Mouse (Mus musculus): ENCODE measurements around the gene 4930568D16Rik.

Gene 4930568D16Rik

DNA sequence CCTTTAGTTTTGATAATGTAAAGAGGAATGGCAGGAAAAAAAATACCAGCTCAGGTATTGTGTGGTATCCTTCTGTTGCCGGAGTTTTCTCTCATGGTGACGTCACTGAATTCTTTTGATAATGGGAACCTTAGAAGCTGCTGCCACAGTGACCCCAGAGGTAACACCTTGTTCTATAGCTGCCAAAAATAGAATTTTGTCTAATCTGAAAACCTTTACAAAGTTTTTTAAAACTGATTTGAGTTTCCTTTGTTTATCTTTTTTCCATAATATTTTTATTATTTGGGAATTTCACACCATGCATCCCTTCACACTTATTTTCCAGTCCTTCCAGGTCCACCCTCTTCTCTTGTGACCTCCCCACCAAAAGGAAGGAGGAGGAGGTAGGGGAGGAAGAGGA, at the start of gene 4930568D16Rik:
4930568D16Rik (minus strand) TSS at position 101 of the 400 bp plus-strand sequence.
- no peak for DNase-seq

- DNase-seq = no peak
Measured at GRCm38 (mm10) chr2:35417231-35417630, 49.7 kb upstream of the 4930568D16Rik start.

DNA sequence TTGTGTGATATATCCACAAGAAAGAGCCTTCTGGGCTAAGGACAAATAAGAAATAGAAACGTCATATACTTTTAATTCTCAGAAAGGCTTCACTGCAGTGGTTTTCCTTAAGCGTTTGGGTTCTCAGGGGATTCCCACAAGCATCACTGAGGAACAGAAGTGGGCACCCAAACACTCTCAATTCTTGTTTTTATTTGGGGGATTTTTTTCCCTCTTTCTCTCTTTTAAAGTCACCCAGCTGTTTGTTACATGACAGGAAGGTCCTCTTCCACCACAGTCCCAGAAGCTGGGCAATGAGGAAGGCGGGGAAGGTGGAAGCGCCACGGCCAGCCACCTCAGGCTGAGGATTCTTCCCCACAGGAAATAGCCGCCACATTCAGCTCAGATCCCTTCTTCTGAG, 48.9 kb upstream of the 4930568D16Rik start:
- no peak for DNase-seq

DNA sequence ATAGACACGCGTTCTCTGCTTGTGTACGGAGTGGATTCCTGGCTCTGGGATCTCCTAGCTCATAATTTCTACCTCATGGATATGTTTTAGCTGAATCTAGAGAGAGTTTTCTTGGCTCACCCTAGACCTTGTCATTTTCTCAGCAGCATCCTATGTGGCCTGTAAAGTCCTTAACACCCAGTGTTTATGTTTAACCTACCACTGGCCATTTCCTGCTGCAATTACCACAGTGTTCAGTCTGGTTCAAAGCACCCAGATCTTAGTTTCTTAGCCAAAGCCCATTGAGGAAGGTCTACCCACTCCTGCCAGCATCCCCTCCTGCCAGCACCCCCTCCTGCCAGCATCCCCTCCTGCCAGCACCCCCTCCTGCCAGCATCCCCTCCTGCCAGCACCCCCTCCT, 45.3 kb upstream of the 4930568D16Rik start:
- DNase-seq = no peak

- no peak for DNase-seq
Measured at GRCm38 (mm10) chr2:35412246-35412645, 44.7 kb upstream of the 4930568D16Rik start.

DNA sequence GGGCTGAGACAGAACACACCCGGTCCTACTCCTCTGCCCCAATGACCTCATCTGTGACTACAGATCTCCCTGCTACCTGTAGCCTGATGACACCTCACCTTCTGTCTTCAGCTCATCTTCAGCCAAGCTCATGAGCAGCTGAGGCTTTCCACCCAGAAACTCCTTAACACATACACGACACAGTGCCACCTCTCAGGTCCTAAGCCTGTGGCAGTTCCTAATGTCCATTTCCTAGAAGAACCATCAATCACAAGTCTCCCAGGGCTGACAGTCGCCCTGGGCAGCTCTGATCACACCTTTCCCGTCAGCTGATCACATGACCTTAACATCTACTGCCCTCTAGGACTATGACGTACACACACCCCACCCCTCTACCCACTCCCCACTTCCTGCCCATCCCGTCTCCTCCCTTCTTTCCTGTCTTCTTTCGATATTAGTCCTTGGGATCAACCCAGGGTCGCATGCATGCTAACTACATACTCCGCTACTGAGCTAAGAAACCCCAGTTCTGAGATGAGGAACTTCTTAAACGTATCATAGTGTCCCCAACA, 44.2 kb upstream of the 4930568D16Rik start:
- DNase-seq = no peak

DNA sequence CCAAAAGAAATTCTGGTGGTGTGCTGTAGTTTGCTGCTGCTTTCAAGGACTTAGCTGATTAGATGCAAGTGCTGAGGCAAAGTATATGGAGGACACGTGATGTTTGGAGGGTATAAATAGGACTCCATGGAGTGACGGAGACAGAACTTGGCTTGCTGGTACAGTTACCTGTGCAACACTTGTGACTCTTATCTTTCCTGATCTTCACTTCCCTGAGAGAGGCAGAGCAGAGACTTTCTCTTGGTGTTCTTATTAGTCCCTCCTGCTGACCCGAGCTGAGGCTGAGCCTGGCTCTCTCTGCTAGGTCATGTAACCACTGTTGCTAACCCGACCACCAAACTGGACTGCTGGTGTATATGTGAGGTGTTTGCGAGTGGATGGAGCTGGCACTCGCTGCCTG, 41.9 kb upstream of the 4930568D16Rik start:
- no peak for DNase-seq

DNA sequence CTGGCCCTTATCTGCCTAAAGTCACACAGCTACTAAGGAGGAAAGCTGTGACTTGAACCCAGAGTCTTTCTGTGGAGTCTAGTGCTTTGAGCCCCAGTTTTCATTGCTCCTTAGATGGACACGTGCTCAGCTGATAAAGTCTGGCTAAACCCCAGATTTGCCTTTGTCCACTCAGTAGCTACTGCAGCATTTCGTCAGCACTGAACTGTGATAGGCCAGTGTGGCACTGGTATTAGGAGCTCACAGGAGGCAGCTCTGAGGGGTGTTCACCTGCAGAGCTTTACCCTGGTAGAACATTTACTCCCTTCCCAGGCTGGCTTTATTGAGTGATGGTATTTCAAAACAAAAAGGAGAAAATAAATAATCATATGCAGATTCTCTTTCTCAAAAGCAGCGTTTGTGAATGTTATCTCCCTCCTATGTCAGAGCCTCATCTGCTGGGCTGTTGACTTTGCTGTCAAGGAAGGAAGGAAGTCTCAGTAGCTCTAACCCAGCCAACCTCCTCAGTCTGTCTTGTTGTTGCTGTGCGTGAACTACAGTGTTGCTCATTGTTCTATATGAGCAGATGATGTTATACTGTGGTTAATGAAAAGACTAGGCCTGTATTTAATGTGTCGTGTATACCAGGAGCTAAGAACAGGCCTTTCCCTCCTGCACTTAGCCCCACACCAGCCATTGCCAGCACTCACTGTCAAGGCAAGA, 41.0 kb upstream of the 4930568D16Rik start:
- no peak for DNase-seq

DNA sequence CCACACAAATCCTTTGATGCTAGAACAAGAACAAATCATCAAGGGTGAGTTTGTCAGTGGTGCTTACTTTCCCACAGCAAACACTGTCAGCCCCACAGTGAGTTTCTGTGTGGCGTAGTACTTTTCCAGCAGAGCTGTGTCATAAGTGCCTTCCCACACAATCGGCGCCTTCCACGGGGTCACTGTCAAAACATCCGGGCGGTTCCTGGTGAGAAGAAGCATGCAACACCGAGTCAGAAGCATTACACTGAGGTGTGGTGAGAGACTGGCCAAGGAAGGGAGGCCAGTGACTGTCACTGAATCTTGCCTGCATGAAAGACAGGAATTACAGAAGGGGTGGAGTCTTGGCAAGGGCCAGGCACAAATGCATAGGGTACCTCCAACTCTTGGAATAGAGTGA, 40.3 kb upstream of the 4930568D16Rik start:
- DNase-seq = no peak

GRCm38 (mm10) chr2:35407266-35407665, 39.7 kb upstream of the 4930568D16Rik start:
- DNase-seq = no peak

GRCm38 (mm10) chr2:35406611-35407010, 39.1 kb upstream of the 4930568D16Rik start:
- DNase-seq = no peak

DNA sequence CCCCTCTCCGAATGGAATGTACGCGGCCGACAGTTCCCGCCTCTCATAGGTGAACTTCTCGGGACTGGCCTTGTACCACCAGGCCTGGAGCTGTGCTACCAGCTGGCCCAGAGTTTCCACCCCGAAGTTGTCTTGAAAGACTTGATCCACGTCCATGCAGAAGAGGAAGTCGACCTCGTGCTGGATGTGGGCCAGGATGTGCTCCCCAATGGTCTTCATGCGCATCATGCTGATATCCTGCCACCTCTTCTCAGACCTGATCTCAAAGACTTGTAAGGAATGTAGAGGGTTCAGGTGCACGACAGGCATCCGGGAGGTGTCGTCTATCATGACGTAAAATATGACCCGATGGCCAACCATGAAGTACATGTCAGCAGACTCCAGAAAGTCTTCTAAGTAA, 34.9 kb upstream of the 4930568D16Rik start:
- DNase-seq = no peak

DNA sequence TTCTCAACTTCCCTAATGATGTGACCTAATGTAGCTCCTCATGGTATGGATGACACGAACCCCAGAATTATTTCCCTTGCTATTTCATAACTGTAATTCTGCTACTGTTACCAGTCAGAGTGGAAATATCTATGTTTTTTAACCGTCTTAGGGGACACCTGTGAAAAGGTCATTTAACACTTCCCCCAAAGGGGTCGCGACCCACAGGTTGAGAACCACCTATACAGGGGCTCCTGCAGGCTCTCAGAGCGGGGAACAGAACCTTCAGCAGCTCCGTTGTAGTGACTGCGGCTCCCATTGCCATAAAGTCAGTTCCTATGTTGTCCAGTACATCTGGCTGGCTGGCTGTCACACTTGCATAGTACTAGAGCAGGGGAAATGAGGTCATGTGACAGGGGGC, 33.2 kb upstream of the 4930568D16Rik start:
- DNase-seq = no peak

DNA sequence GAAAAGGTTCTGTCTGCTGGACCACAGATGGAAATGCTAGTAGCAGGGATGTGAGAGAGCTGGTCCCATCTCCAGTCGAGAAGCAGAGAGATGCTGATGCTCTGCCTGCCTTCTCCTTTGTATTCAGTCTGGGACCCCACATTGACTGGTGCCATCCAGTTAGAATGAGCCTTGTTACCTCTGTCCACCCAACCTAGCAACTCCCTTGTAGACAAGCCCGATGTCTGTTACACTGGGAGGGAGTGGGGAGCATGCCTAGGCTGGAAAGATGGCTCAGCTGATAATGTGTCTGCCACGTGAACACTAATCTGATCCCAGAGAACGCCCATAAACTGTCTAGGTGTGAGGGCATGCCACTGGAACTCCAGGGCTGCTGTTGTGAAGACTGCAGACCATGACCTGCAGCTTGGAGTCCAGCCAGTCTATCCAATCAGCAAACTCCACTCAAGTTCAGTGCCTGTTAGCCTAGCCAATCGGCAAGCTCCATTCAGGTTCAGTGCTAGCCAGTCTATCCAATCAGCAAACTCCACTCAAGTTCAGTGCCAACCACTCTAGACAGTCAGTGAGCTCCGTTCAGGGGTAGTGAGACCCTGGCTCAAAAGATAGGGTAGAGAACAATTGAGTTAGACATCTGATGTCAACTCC, 30.8 kb upstream of the 4930568D16Rik start:
- no peak for DNase-seq

- DNase-seq = peak; percentile 42 to 63
Measured at GRCm38 (mm10) chr2:35397590-35398173, 30.2 kb upstream of the 4930568D16Rik start.

DNA sequence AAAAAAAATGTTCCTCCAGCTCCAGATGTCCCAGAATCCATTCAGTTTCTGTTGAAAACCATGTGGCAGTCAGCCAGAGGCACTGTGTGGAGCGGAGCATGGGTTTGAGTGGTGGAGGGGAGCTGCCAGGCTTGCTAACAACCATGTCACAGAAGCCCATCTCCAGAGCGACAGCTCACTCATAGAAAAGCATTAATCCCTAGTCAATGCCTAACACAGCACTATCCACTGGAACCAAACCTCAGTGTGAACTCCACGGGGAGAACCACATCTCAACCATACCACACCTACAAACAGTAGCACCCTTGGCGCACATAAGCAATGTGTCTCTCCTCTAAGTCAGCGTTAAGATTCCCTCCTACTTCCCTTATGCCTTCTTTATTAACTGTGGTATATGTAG, 29.6 kb upstream of the 4930568D16Rik start, which contains the start of gene 4930402F06Rik:
4930402F06Rik (minus strand) TSS at position 80 of the 400 bp plus-strand sequence.
- DNase-seq = no peak

DNA sequence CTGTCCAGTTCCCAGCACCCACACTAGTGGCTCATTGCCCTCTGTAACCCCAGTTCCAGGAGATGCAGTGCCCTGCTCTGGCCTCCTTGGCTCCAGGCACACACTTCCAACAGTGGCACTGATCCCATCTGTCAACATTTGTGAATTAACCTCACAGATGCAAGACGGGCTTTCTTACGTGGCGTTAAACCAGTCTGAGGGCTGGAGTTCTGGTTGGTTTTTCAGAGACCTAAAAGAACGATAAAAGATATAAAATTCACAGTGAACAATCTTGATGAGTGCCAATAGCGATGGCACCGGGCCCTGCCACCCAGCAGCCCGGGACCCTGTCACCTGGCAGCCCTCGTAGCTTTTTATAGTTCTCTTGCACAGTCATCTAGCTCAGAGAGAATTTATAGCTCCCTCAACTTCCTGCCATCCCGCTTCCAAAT, 17.9 kb upstream of the 4930568D16Rik start:
- no peak for DNase-seq

DNA sequence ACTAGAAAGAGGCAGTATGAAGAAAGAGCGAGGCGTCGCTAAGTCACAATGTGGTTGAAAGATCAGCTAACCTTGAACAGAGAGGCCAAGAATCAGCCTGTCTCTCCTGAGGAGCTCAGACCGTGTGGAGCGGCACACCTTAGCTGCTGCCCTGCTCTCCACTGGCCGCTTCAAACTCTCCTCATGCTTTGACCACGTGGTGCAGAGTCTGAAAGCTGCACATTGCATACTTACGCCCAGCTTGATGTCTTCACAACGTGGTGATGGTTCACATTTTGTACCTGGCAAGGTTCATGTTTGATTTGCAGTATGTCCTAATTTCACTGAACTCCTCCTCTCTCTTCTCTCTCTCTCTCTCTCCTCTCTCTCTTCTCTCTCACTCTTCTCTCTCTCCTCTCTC, 11.8 kb upstream of the 4930568D16Rik start:
- no peak for DNase-seq

GRCm38 (mm10) chr2:35377600-35377999, 10.1 kb upstream of the 4930568D16Rik start:
- no peak for DNase-seq

DNA sequence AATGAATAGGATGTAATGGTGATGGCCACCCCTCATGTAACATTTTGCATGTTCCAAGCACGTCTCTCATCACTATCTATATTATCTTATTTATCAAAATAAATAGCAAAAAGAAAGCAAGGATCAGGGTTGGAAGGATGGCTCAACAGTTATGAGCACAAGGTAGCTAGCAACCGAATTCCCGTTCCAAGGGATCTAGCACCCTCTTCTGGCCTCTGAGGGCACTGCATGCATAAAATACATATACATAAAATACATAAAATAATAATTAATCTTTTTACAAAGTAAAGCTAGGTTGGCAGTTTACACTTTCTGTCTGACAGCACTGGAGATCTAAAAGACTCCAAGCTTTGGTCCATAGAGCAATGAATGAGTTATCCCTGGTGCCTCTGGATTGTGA, 5.5 kb upstream of the 4930568D16Rik start:
- DNase-seq = peak in 1 of 2 experiments; percentile 33

DNA sequence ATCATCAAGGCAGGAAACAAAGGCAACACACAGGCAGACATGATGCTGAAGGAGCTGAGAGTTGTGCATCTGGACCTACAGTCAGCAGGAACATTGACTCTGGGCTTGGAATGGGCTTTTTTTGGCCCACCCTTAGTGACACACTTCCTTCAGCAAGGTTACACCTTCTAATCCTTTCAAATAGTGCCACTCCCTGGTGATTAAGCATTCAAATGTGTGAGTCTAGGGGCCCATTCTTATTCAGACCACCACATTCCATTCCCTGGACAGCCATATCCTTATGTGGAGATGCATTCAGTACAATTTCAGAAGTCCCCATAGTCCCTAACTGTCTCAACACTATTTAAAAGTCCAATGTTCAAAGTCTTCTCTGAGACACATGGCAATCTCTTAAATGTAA, 3.2 kb upstream of the 4930568D16Rik start:
- no peak for DNase-seq

- DNase-seq = peak in 1 of 2 experiments; percentile 24
Measured at GRCm38 (mm10) chr2:35349184-35349583, 18.3 kb downstream of the 4930568D16Rik start.

DNA sequence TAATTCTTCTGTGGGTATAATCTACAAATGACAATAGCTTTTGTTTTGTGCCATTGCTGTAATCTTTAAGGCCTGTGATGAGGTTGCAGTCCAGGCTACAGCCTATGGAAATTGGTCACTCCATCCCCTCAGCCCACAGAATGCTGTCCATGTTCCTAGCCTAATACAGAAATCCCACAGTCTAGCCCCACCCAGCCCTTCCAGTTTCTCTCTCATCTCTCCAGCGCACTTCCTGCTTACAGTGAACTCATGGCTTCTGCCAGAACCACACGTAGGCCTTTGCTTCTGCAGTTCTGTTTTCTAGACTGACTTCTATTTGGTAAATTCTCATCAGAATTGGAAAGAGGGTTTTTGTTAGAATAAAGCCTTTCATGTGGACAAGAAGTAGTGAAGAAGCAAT, 21.5 kb downstream of the 4930568D16Rik start:
- no peak for DNase-seq

GRCm38 (mm10) chr2:35342605-35343004, 24.9 kb downstream of the 4930568D16Rik start:
- DNase-seq = no peak

Data from kidney, adult 8-10 months (tissue).